Mouse (Mus musculus): ENCODE measurements around the gene Cdca3. TPM values are rescaled to one million over a fixed set of nuclear protein-coding genes. Genes with fewer than 3 reads are reported as not detected.

Gene Cdca3
- total RNA-seq, 2 experiments from 2014 or later, result 0.91 to 1.6 TPM

- no peak for DNase-seq (ENCODE audit: low spot score)
- intact Hi-C loops (cut with DNase I), result loop anchor here (2.0 kb wide), 1 partner anchor 41 kb away; no protein-coding TSS in a partner anchor
Measured at GRCm38 (mm10) chr6:124861802-124862201, 32.5 kb downstream of the Cdca3 start.

DNA sequence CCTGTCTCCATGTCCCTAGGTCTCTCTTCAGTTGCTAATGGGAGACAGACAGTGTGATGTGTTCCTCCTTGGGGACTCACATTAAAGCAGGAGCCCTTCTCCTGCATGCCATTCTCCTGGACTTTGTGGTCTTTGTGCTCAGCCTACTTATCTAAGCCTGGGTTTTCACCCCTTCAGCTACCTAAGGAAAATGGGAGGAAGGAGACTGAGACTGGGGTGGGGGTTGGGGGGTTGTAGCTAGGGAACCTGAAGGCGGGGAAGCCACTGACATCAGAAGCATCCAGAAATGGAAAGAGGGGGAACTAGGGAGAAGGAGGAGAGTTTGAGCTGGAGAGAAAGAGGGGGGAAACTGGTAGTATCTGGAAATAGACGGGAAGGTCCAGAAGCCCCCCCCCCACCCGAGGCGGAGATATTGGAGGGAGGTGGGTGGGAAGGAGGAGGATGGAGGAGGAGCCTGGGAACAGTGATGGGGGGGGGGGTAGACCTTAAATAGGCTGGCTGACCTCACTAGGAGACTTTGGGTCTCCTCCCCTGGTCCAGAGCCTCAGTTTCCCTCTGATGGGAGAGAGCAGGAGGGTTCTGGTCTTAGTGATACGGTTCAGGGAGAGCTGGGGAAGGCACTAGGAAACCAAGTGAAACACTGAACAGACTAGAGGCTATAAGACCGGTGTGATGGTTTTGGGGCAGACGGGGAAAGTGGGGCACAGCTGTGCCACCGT, 33.2 kb downstream of the Cdca3 start:
- intact Hi-C loops (cut with DNase I), result loop anchor here (2.0 kb wide), 1 partner anchor 40 kb away; no protein-coding TSS in a partner anchor
- no peak for DNase-seq (ENCODE audit: low spot score)

GRCm38 (mm10) chr6:124863125-124863657, 33.8 kb downstream of the Cdca3 start:
- no peak for DNase-seq (ENCODE audit: low spot score)
- intact Hi-C loops (cut with DNase I), result loop anchor here (2.0 kb wide), 1 partner anchor 40 kb away; no protein-coding TSS in a partner anchor

DNA sequence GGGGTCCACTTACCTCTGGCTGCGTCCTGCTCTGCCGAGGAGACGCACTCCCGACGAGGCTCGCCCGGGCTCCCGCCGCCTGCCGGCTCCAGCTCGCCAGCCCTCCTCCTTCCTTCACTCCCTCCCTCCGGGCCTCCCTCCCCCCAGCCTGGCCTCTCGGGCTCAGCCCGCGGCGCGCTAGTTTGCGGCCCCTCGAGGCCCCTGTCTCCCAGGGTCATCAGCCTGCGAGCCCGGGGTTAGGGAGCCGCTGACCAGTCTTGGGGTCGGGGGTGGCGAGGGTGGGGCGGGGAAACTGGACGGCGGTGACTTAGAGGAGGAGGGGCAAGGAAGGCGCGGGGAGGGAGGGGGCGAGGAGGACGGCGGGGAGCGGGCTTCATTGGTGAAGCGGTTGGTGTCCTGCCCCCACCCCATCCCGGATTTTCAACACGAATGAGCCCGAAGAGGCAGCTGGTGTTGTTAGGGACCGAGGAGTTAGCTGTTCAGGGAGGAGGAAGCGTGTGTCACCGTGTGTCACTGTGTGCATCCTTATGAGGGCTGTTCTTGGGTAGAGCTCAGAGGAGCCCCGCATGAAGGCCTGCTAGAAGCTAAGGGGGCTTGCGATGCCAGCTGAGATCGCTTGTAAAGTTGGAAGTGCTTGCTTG, 34.4 kb downstream of the Cdca3 start, which contains the start of gene Gpr162:
TSS of gene Gpr162 (minus strand) at position 326 of the 641 bp plus-strand sequence.
- intact Hi-C loops (cut with DNase I), result loop anchor here (2.0 kb wide), 1 partner anchor 39 kb away; no protein-coding TSS in a partner anchor

DNA sequence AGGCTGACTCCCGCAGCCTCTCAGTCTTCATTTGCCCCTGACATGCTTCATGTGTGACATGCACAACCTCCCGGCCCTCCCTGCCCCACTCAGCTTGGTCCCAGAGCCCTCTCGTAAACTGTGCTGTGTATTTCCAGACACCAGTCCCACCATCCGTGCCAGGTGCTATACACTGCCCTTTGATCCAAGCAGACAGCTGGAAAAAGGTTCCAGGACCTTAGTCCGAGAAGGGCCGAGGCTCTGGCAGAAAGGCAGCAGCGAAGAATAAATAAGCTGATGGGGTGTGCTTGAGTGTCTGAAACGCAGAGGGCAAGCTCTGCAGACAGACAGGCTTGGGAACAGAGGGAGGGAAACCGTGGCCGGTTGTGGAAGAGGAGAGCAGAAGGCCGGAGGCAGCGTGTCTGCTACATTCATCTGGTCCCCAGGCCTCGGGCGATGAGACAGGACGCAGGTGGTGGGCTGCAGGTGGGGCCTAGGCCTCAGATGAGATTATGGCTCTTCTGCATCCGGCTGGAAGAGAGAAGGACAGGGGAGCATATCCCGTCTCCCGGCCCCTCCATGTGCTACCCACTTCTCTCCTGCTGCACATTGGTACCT, 36.5 kb downstream of the Cdca3 start:
- DNase-seq (ENCODE audit: low spot score), result no peak
- intact Hi-C loops (cut with DNase I), result no loop called here

More for the DNA sequence above, 34.4 kb downstream of the Cdca3 start, which contains the start of gene Gpr162:
- no peak for DNase-seq (ENCODE audit: low spot score)

- no peak for DNase-seq (ENCODE audit: low spot score)
- intact Hi-C loops (cut with DNase I), result no loop called here
Measured at GRCm38 (mm10) chr6:124866560-124866959, 37.2 kb downstream of the Cdca3 start.

DNA sequence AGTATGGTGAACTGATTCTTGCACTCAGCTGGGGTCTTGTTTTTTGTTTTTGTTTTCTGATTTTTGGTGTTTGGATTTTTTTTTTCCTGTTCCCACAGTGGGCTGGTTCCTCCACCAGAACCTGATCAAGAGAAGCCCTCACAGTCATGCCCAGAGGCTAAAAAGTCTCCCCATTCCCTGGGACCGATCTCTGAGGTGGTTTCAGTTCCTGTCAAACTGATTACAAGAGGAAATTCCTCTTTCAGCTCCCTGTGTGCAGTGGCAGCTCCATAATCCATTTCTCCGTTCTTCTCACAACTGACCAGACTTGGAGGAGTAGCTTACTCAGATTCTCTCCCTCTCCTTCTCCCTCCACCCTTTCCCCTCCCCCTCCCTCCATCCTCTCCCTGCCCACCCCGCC, 45.0 kb downstream of the Cdca3 start:
- intact Hi-C loops (cut with DNase I), result no loop called here

DNA sequence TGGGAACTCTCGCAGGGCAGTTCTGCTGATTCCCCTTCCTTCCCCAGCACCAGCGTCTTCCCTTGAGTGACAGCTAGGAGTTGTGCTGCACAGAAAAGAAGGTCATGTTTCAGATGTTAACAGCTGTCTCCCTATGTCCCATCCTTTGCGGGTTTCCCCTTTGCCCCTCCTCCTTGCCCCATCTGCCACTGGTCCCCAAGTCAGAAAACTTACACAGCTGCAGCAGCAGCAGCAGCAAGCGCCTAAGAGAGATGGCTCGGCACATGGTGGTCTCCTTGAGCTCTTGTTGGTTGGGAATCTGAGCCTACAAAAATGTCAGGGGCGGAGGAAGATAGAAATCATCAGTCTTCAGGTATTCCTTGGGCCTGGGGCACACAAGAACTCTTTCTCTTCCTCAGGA, 50.0 kb downstream of the Cdca3 start:
- intact Hi-C loops (cut with DNase I), result no loop called here
- DNase-seq (ENCODE audit: low spot score), result no peak

More for the DNA sequence above, 45.0 kb downstream of the Cdca3 start:
- DNase-seq (ENCODE audit: low spot score), result no peak

GRCm38 (mm10) chr6:124881821-124882220, 52.5 kb downstream of the Cdca3 start:
- intact Hi-C loops (cut with DNase I), result no loop called here
- no peak for DNase-seq (ENCODE audit: low spot score)

Other genes with a start within 250 kb of the Cdca3 start
- gene C1s2, start 193.5 kb upstream of the Cdca3 start, total RNA-seq (2021), result under 1 TPM; 0.48 to 0.62 TPM
- 10 to 100 TPM; 39.6 to 43.9 TPM for gene Lpcat3, start 166.5 kb upstream of the Cdca3 start, total RNA-seq (2021)
- 10 to 100 TPM; 72.5 to 75.1 TPM for gene Emg1, start 117.4 kb upstream of the Cdca3 start, total RNA-seq (2021)
- 100 to 1,000 TPM; 322 to 323 TPM for gene Phb2, start 117.2 kb upstream of the Cdca3 start, total RNA-seq (2021)
- 1 to 10 TPM; 4.7 TPM for gene Ptpn6, start 90.8 kb upstream of the Cdca3 start, total RNA-seq (2021)
- 100 to 1,000 TPM; 274 to 277 TPM for gene Grcc10, start 88.2 kb upstream of the Cdca3 start, total RNA-seq (2021)
- gene Gm45234, start 73.5 kb upstream of the Cdca3 start, total RNA-seq (2021), result 1 to 10 TPM in 1 of 2 experiments, not detected in 1; 3.8 TPM
- gene Atn1, start 73.0 kb upstream of the Cdca3 start, total RNA-seq (2021), result 10 to 100 TPM; 37.0 to 39.7 TPM
- gene Eno2, start 59.9 kb upstream of the Cdca3 start, total RNA-seq (2021), result 1 to 10 TPM; 1.9 to 3.3 TPM
- gene Lrrc23, start 49.8 kb upstream of the Cdca3 start, total RNA-seq (2021), result not detected
- gene Spsb2, start 20.9 kb upstream of the Cdca3 start, total RNA-seq (2021), result 1 to 10 TPM; 2.9 to 3.3 TPM
- gene Tpi1, start 15.3 kb upstream of the Cdca3 start, total RNA-seq (2021), result 100 to 1,000 TPM; 837 to 904 TPM
- 10 to 100 TPM; 73.7 to 75.3 TPM for gene Usp5, start 63 bp upstream of the Cdca3 start, total RNA-seq (2021)
- 1 to 10 TPM; 3.0 to 3.2 TPM for gene Gnb3, start 10.7 kb downstream of the Cdca3 start, total RNA-seq (2021)
- gene P3h3, start 28.2 kb downstream of the Cdca3 start, total RNA-seq (2021), result 10 to 100 TPM; 12.3 to 13.5 TPM
- 1 to 10 TPM in 1 of 2 experiments, under 1 TPM in 1; 0.62 to 1.0 TPM for gene Gpr162, start 34.4 kb downstream of the Cdca3 start, total RNA-seq (2021)
- 1 to 10 TPM in 1 of 2 experiments, under 1 TPM in 1; 0.73 to 1.3 TPM for gene Cd4, start 58.7 kb downstream of the Cdca3 start, total RNA-seq (2021)
- gene Lag3, start 82.2 kb downstream of the Cdca3 start, total RNA-seq (2021), result under 1 TPM; 0.34 to 0.83 TPM
- 100 to 1,000 TPM; 235 to 245 TPM for gene Ptms, start 90.6 kb downstream of the Cdca3 start, total RNA-seq (2021)
- 100 to 1,000 TPM; 205 to 207 TPM for gene Mlf2, start 101.8 kb downstream of the Cdca3 start, total RNA-seq (2021)
- 10 to 100 TPM; 85.8 to 88.6 TPM for gene Cops7a, start 136.0 kb downstream of the Cdca3 start, total RNA-seq (2021)
- gene Pianp, start 167.1 kb downstream of the Cdca3 start, total RNA-seq (2021), result 1 to 10 TPM in 1 of 2 experiments, under 1 TPM in 1; 0.49 to 1.1 TPM
- gene Zfp384, start 179.6 kb downstream of the Cdca3 start, total RNA-seq (2021), result 10 to 100 TPM; 19.2 to 22.0 TPM
- gene Ing4, start 210.2 kb downstream of the Cdca3 start, total RNA-seq (2021), result 10 to 100 TPM; 35.0 to 35.6 TPM
- 1 to 10 TPM; 2.5 to 4.1 TPM for gene Acrbp, start 220.1 kb downstream of the Cdca3 start, total RNA-seq (2021)
- gene Lpar5, start 238.4 kb downstream of the Cdca3 start, total RNA-seq (2021), result not detected